Mouse (Mus musculus) CH12F3 (cell line): ENCODE results near the gene Creb3l2.

Source experiments
- in situ Hi-C: fragments of 300-500 bp; cut with MboI; formaldehyde crosslinking; loops from 2 replicates; pipeline ENCODE4 v1.14.3; 2020; ENCODE audit warnings: low sequenced_read_pairs

The Creb3l2 gene

GRCm38 (mm10) chr6:37414576-37414975 is 27.4 kb downstream of the Creb3l2 start:
- in situ Hi-C loops, result no loop called here

GRCm38 (mm10) chr6:37411696-37412095 is 30.2 kb downstream of the Creb3l2 start:
- in situ Hi-C loops, result no loop called here

- in situ Hi-C loops, result no loop called here
Observed at GRCm38 (mm10) chr6:37409829-37410228, 32.1 kb downstream of the Creb3l2 start.

GRCm38 (mm10) chr6:37407876-37408275 is 34.1 kb downstream of the Creb3l2 start:
- in situ Hi-C loops, result no loop called here

- in situ Hi-C loops, result no loop called here
Observed at GRCm38 (mm10) chr6:37406903-37407302, 35.0 kb downstream of the Creb3l2 start.

GRCm38 (mm10) chr6:37406018-37406417 is 35.9 kb downstream of the Creb3l2 start:
- in situ Hi-C loops, result no loop called here

GRCm38 (mm10) chr6:37404325-37404724 is 37.6 kb downstream of the Creb3l2 start:
- in situ Hi-C loops, result no loop called here

GRCm38 (mm10) chr6:37401928-37402327 is 40.0 kb downstream of the Creb3l2 start:
- in situ Hi-C loops, result no loop called here

- in situ Hi-C loops, result no loop called here
Observed at GRCm38 (mm10) chr6:37400866-37401525, 41.0 kb downstream of the Creb3l2 start.

GRCm38 (mm10) chr6:37400167-37400566 is 41.8 kb downstream of the Creb3l2 start:
- in situ Hi-C loops, result no loop called here

- in situ Hi-C loops, result no loop called here
Observed at GRCm38 (mm10) chr6:37398943-37399342, 43.0 kb downstream of the Creb3l2 start.

GRCm38 (mm10) chr6:37397973-37398372 is 44.0 kb downstream of the Creb3l2 start:
- in situ Hi-C loops, result no loop called here

GRCm38 (mm10) chr6:37397254-37397653 is 44.7 kb downstream of the Creb3l2 start:
- in situ Hi-C loops, result no loop called here

- in situ Hi-C loops, result no loop called here
Observed at GRCm38 (mm10) chr6:37396127-37396526, 45.8 kb downstream of the Creb3l2 start.

- in situ Hi-C loops, result no loop called here
Observed at GRCm38 (mm10) chr6:37393263-37393662, 48.7 kb downstream of the Creb3l2 start.

GRCm38 (mm10) chr6:37392262-37392661 is 49.7 kb downstream of the Creb3l2 start:
- in situ Hi-C loops, result no loop called here

GRCm38 (mm10) chr6:37391313-37391712 is 50.6 kb downstream of the Creb3l2 start:
- in situ Hi-C loops, result no loop called here

- in situ Hi-C loops, result no loop called here
Observed at GRCm38 (mm10) chr6:37388960-37389359, 53.0 kb downstream of the Creb3l2 start.

GRCm38 (mm10) chr6:37388501-37388900 is 53.4 kb downstream of the Creb3l2 start:
- in situ Hi-C loops, result no loop called here

- in situ Hi-C loops, result no loop called here
Observed at GRCm38 (mm10) chr6:37387281-37387680, 54.7 kb downstream of the Creb3l2 start.

- in situ Hi-C loops, result no loop called here
Observed at GRCm38 (mm10) chr6:37385602-37386285, 56.2 kb downstream of the Creb3l2 start.

- in situ Hi-C loops, result no loop called here
Observed at GRCm38 (mm10) chr6:37382761-37383160, 59.2 kb downstream of the Creb3l2 start.
